Mouse (Mus musculus): ENCODE measurements around the gene Gm9936. TPM values are rescaled to one million over a fixed set of nuclear protein-coding genes. Genes with fewer than 3 reads are reported as not detected.
"Not testable (repeated sequence)": the region's sequence is repeated elsewhere in the genome, so short reads cannot be mapped to it uniquely, and the experiment has no call there.

Gm9936 gene
- polyA plus RNA-seq, 1 experiment from 2014 or later, result 0.22 TPM

GRCm38 (mm10) chr5:114882319-114882718, 23.8 kb upstream of the Gm9936 start:
- not testable (repeated sequence) for H3K4me3 ChIP-seq (ENCODE audit: low read depth, low read length); H3K9me3 ChIP-seq (ENCODE audit: control insufficient read depth, low read length); DNase-seq (ENCODE audit: low spot score); H3K4me1 ChIP-seq (ENCODE audit: control insufficient read depth, insufficient read depth, low read length); ATAC-seq (ENCODE audit: low read depth); H3K36me3 ChIP-seq (ENCODE audit: control insufficient read depth, insufficient read depth, low read length); H3K27ac ChIP-seq (replicated peaks; ENCODE audit: low read depth, low read length); H3K27me3 ChIP-seq (replicated peaks; ENCODE audit: control insufficient read depth, insufficient read depth, low read length); H3K4me2 ChIP-seq (ENCODE audit: low read depth, low read length); H3K9ac ChIP-seq (ENCODE audit: low read depth, low read length)
- WGBS, result 83% methylated on average over 6 of the region's 7 CpGs

GRCm38 (mm10) chr5:114879399-114879798, 20.9 kb upstream of the Gm9936 start:
- no peak overlapping the region for H3K4me3 ChIP-seq (ENCODE audit: low read depth, low read length)
- no peak overlapping the region for H3K27ac ChIP-seq (replicated peaks; ENCODE audit: low read depth, low read length)
- H3K27me3 ChIP-seq (replicated peaks; ENCODE audit: control insufficient read depth, insufficient read depth, low read length), result no peaks in the 10 kb centered on the region
- no peaks in the 10 kb centered on the region for H3K36me3 ChIP-seq (ENCODE audit: control insufficient read depth, insufficient read depth, low read length)
- ATAC-seq (ENCODE audit: low read depth) (peak; percentile 68), DNase-seq (ENCODE audit: low spot score) (peak; percentile 77)
- H3K9me3 ChIP-seq (ENCODE audit: control insufficient read depth, low read length), result no peaks in the 10 kb centered on the region
- no peak overlapping the region for H3K9ac ChIP-seq (ENCODE audit: low read depth, low read length)
- 60% methylated on average over 12 of the region's 13 CpGs for WGBS
- H3K4me1 ChIP-seq (ENCODE audit: control insufficient read depth, insufficient read depth, low read length), result peaks cover 9% of the 10 kb centered on the region; the same call in 1 of the 2 replicates
- H3K4me2 ChIP-seq (ENCODE audit: low read depth, low read length), result no peak overlapping the region

GRCm38 (mm10) chr5:114877487-114877886, 19.0 kb upstream of the Gm9936 start:
- WGBS, result 67% methylated on average over 7 of the region's 7 CpGs
- H3K27ac ChIP-seq (replicated peaks; ENCODE audit: low read depth, low read length), result no peak overlapping the region

GRCm38 (mm10) chr5:114876331-114876730, 17.8 kb upstream of the Gm9936 start:
- WGBS, result 43% methylated on average over 6 of the region's 6 CpGs
- 0 out of 2 replicates have a peak overlapping the region, but pooled peaks have one; percentile 0 for H3K9ac ChIP-seq (ENCODE audit: low read depth, low read length)
- no peaks in the 10 kb centered on the region for H3K9me3 ChIP-seq (ENCODE audit: control insufficient read depth, low read length)
- H3K4me1 ChIP-seq (ENCODE audit: control insufficient read depth, insufficient read depth, low read length), result peaks cover 9% of the 10 kb centered on the region; the same call in 1 of the 2 replicates
- peak; percentile 59 for DNase-seq (ENCODE audit: low spot score)
- no peaks in the 10 kb centered on the region for H3K27me3 ChIP-seq (replicated peaks; ENCODE audit: control insufficient read depth, insufficient read depth, low read length)
- no peak overlapping the region for H3K27ac ChIP-seq (replicated peaks; ENCODE audit: low read depth, low read length)
- no peaks in the 10 kb centered on the region for H3K36me3 ChIP-seq (ENCODE audit: control insufficient read depth, insufficient read depth, low read length)
- H3K4me3 ChIP-seq (ENCODE audit: low read depth, low read length), result no peak overlapping the region
- H3K4me2 ChIP-seq (ENCODE audit: low read depth, low read length), result no peak overlapping the region
- ATAC-seq (ENCODE audit: low read depth), result peak; percentile 44; the same call in 1 of the 2 replicates

More at GRCm38 (mm10) chr5:114877487-114877886, 19.0 kb upstream of the Gm9936 start:
- Histone ChIP-seq H3K4me2 (ENCODE audit: low read depth, low read length) (no peak overlapping the region), H3K4me1 (ENCODE audit: control insufficient read depth, insufficient read depth, low read length) (peaks cover 9% of the 10 kb centered on the region; the same call in 1 of the 2 replicates), H3K9me3 (ENCODE audit: control insufficient read depth, low read length) (no peaks in the 10 kb centered on the region), H3K9ac (ENCODE audit: low read depth, low read length) (no peak overlapping the region), H3K27me3 (replicated peaks; ENCODE audit: control insufficient read depth, insufficient read depth, low read length) (no peaks in the 10 kb centered on the region), H3K4me3 (ENCODE audit: low read depth, low read length) (no peak overlapping the region), H3K36me3 (ENCODE audit: control insufficient read depth, insufficient read depth, low read length) (no peaks in the 10 kb centered on the region)
- DNase-seq (ENCODE audit: low spot score) (no peak), ATAC-seq (ENCODE audit: low read depth) (no peak)

GRCm38 (mm10) chr5:114875858-114876257, 17.4 kb upstream of the Gm9936 start:
- WGBS, result 44% methylated on average over 6 of the region's 6 CpGs

GRCm38 (mm10) chr5:114865279-114865678, 6.8 kb upstream of the Gm9936 start:
- Histone ChIP-seq H3K27me3 (replicated peaks; ENCODE audit: control insufficient read depth, insufficient read depth, low read length) (no peaks in the 10 kb centered on the region), H3K36me3 (ENCODE audit: control insufficient read depth, insufficient read depth, low read length) (no peaks in the 10 kb centered on the region), H3K9me3 (ENCODE audit: control insufficient read depth, low read length) (peaks cover 17% of the 10 kb centered on the region), H3K4me1 (ENCODE audit: control insufficient read depth, insufficient read depth, low read length) (no peaks in the 10 kb centered on the region), H3K27ac (replicated peaks; ENCODE audit: low read depth, low read length) (no peak overlapping the region), H3K9ac (ENCODE audit: low read depth, low read length) (no peak overlapping the region), H3K4me3 (ENCODE audit: low read depth, low read length) (no peak overlapping the region), H3K4me2 (ENCODE audit: low read depth, low read length) (no peak overlapping the region)
- no peak for ATAC-seq (ENCODE audit: low read depth)
- WGBS, result 88% methylated on average over 12 of the region's 12 CpGs
- no peak for DNase-seq (ENCODE audit: low spot score)

More at GRCm38 (mm10) chr5:114875858-114876257, 17.4 kb upstream of the Gm9936 start:
- Histone ChIP-seq H3K27ac (replicated peaks; ENCODE audit: low read depth, low read length) (no peak overlapping the region), H3K9ac (ENCODE audit: low read depth, low read length) (0 out of 2 replicates have a peak overlapping the region, but pooled peaks have one; percentile 0), H3K4me1 (ENCODE audit: control insufficient read depth, insufficient read depth, low read length) (peaks cover 9% of the 10 kb centered on the region; the same call in 1 of the 2 replicates), H3K9me3 (ENCODE audit: control insufficient read depth, low read length) (no peaks in the 10 kb centered on the region), H3K4me2 (ENCODE audit: low read depth, low read length) (no peak overlapping the region), H3K27me3 (replicated peaks; ENCODE audit: control insufficient read depth, insufficient read depth, low read length) (no peaks in the 10 kb centered on the region), H3K4me3 (ENCODE audit: low read depth, low read length) (no peak overlapping the region), H3K36me3 (ENCODE audit: control insufficient read depth, insufficient read depth, low read length) (no peaks in the 10 kb centered on the region)
- ATAC-seq (ENCODE audit: low read depth) (peak; percentile 62; the same call in 1 of the 2 replicates), DNase-seq (ENCODE audit: low spot score) (peak; percentile 29)

- WGBS, result 80% methylated on average over 7 of the region's 7 CpGs
- no peaks in the 10 kb centered on the region for H3K4me1 ChIP-seq (ENCODE audit: control insufficient read depth, insufficient read depth, low read length)
- H3K9me3 ChIP-seq (ENCODE audit: control insufficient read depth, low read length), result peaks cover 17% of the 10 kb centered on the region
- H3K27me3 ChIP-seq (replicated peaks; ENCODE audit: control insufficient read depth, insufficient read depth, low read length), result no peaks in the 10 kb centered on the region
- no peak overlapping the region for H3K4me3 ChIP-seq (ENCODE audit: low read depth, low read length)
- no peak for ATAC-seq (ENCODE audit: low read depth)
- DNase-seq (ENCODE audit: low spot score), result no peak
- no peak overlapping the region for H3K9ac ChIP-seq (ENCODE audit: low read depth, low read length)
- no peak overlapping the region for H3K27ac ChIP-seq (replicated peaks; ENCODE audit: low read depth, low read length)
- H3K36me3 ChIP-seq (ENCODE audit: control insufficient read depth, insufficient read depth, low read length), result no peaks in the 10 kb centered on the region
- no peak overlapping the region for H3K4me2 ChIP-seq (ENCODE audit: low read depth, low read length)
Observed at GRCm38 (mm10) chr5:114864813-114865212, 6.3 kb upstream of the Gm9936 start.

GRCm38 (mm10) chr5:114861730-114862129, 3.2 kb upstream of the Gm9936 start:
- WGBS, result 61% methylated on average over 6 of the region's 6 CpGs
- no peak for DNase-seq (ENCODE audit: low spot score)
- Histone ChIP-seq H3K9ac (ENCODE audit: low read depth, low read length) (no peak overlapping the region), H3K4me3 (ENCODE audit: low read depth, low read length) (no peak overlapping the region), H3K9me3 (ENCODE audit: control insufficient read depth, low read length) (no peaks in the 10 kb centered on the region), H3K27ac (replicated peaks; ENCODE audit: low read depth, low read length) (no peak overlapping the region), H3K36me3 (ENCODE audit: control insufficient read depth, insufficient read depth, low read length) (no peaks in the 10 kb centered on the region), H3K4me2 (ENCODE audit: low read depth, low read length) (no peak overlapping the region), H3K4me1 (ENCODE audit: control insufficient read depth, insufficient read depth, low read length) (no peaks in the 10 kb centered on the region), H3K27me3 (replicated peaks; ENCODE audit: control insufficient read depth, insufficient read depth, low read length) (no peaks in the 10 kb centered on the region)
- ATAC-seq (ENCODE audit: low read depth), result no peak

- Histone ChIP-seq H3K4me1 (ENCODE audit: control insufficient read depth, insufficient read depth, low read length) (no peaks in the 10 kb centered on the region), H3K27me3 (replicated peaks; ENCODE audit: control insufficient read depth, insufficient read depth, low read length) (no peaks in the 10 kb centered on the region), H3K36me3 (ENCODE audit: control insufficient read depth, insufficient read depth, low read length) (no peaks in the 10 kb centered on the region), H3K27ac (replicated peaks; ENCODE audit: low read depth, low read length) (no peak overlapping the region), H3K9ac (ENCODE audit: low read depth, low read length) (peak overlapping the region; percentile 26; the same call in 1 of the 2 replicates), H3K9me3 (ENCODE audit: control insufficient read depth, low read length) (no peaks in the 10 kb centered on the region), H3K4me3 (ENCODE audit: low read depth, low read length) (peak overlapping the region; percentile 26), H3K4me2 (ENCODE audit: low read depth, low read length) (peak overlapping the region; percentile 57)
- peak; percentile 68; the same call in 1 of the 2 replicates for ATAC-seq (ENCODE audit: low read depth)
- peak; percentile 91 for DNase-seq (ENCODE audit: low spot score)
- 6% methylated on average over 18 of the region's 18 CpGs for WGBS
Observed at GRCm38 (mm10) chr5:114859253-114859652, 771 bp upstream of the Gm9936 start.

Data from embryonic facial prominence, embryonic 14.5 days (tissue).